Mouse (Mus musculus) inflammation-experienced regulatory T-cells (primary cell): ENCODE results near the gene Rnf31. TPM values are rescaled to one million over a fixed set of nuclear protein-coding genes. Genes with fewer than 3 reads are reported as not detected.

ENCODE experiments used
- polyA plus RNA-seq, 2 experiments: library from polyadenylated mRNA; unstranded; fragments of 100-300 nt; shearing (Covaris generic); gene quantifications; one replicate each; pipeline ENCODE4 v1.2.1; 2017

Rnf31 gene
- 10 to 100 TPM; 61.0 to 75.2 TPM for polyA plus RNA-seq

DNA sequence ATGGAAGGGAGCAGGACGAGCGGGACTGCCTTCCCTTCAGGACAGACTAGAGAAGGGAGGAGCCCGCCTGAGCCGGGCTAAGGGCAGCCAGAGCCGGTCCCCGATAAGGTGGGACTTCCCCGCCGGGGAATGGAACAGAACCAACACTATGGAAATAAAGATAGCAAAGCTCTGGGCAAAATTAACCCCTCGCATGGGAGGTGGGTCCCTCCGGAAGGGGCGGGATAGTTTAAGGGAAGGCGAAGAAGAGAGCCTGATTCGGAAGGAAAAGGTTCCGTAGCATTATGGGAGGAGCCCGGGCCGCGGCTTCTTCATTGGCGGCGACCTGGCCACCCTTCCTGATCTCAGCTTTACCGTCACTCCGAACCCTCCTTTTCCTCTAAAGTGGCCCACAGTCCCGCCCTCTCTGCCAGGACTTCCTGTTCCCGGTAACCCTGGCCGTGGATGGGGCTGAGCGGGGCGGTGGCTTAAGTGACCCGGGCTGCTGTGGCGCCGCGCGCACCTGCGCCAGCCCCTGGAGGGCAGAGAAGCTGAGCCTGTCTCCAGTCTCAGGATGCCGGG is at the start of gene Rnf31:
Rnf31 (plus strand) TSS at position 378 of the 561 bp plus-strand sequence.

GRCm38 (mm10) chr14:55559799-55560201 is 31.7 kb upstream of the Rnf31 start, which contains the start of gene Dcaf11:
TSS of gene Dcaf11 (plus strand) at chr14:55560006.

DNA sequence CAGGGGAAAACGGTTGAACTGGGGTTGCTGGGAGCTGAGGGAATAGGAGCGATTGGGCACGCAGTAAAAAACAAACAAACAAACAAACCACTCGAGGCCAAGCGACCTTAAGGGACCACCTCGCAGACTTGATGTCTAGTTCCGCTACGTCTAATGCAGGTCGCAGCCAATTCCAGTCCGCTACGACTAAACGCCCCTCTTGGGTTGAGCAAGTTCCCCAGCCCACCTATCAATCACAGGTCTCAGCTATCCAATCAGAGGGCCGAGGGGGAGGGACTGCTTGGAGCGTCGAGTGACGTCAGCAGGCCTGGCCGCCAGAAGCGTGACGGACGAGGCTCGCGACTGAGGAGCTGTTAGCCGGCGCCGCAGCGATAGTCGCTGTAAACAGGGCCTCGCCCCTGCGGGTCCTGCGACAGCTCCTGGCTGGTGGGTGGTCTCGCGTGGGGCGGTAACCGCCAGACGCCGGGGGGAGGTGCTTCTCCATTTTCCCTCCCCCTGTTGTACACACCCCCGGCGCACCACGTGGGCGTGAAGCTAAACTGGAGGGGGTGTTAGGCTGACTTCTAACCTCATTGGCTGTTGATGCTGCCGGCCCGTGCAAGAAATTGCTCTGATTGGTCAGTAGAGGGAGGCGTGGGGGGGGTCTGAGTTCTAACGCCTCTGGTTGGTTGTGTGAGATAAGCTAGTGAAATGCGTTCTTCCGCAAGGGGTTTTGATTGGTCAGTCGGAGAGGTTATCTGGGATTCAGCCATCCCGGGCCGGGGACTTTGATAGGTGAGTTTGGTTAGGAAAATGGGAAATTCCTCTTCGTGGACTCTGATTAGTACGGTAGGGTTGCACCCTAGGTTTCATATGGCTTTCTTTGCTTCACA is 31.1 kb upstream of the Rnf31 start, which contains the start of gene A730061H03Rik:
A730061H03Rik (minus strand) TSS at position 205 of the 872 bp plus-strand sequence.

DNA sequence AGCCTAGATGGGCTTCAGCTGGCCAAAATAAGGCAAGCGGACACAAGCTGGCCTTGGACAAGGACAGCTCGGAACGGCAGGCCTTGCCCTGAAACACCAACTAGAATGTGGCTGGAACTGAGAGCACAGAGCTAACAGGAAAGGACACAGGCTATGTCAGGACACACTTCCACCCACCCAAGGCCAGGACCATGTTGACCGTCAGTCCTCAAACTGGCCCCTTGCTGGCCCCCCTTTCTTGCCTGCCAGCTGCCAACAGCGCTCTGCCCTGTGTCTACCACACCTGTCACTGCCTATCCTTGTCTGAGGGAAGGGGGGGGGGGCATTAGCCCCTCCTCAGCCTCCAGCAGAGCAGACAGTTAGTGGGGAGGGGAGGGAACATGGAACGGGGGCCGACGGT is 16.2 kb upstream of the Rnf31 start, which contains the start of gene Fitm1:
Fitm1 (plus strand) TSS at position 316 of the 400 bp plus-strand sequence.

GRCm38 (mm10) chr14:55577871-55578667 is 13.4 kb upstream of the Rnf31 start, which contains the start of gene Psme1:
TSS of gene Psme1 (plus strand) at chr14:55578123.

DNA sequence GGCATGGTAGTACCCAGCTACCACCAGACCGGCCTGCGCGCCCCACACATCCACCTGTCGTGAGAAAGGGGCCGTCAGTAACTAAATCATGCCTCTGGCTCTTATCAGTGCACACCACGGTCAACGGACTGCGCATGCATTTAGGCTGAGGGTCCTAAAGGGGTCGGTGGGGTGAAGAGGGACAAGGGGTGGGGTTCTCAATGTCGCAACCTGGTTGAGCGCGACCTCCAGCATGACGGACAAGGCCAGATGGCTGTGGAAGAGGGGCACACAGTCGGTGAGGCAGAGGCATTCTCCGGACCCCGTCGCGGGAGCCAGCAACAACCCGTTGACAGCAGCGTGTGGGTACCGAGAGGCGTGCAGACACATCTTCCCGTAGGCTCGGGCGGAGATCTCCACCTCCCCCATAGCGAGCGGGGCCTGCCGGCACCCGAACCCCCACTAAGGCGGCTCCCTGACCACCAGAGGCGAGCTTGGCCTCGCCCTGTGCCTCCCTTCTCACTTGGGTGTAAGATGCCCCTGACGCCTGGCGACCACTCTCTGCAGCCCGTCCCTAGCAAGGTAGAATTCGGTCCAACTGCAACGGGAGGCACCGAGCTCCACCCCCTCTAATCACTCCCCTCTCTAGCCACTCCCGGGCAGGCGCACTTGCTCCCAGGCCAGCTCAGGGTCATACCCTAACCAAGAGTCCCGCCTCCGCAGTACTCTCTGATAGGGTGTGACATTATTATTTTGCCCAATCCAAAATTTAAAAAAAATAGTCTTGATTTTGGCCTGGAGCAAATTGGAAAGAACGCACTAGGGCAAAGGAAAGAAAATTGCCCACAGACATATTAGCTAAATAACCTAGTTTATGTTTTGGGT is 6.6 kb upstream of the Rnf31 start, which contains the start of gene Emc9:
Emc9 (minus strand) TSS at position 601 of the 864 bp plus-strand sequence.

DNA sequence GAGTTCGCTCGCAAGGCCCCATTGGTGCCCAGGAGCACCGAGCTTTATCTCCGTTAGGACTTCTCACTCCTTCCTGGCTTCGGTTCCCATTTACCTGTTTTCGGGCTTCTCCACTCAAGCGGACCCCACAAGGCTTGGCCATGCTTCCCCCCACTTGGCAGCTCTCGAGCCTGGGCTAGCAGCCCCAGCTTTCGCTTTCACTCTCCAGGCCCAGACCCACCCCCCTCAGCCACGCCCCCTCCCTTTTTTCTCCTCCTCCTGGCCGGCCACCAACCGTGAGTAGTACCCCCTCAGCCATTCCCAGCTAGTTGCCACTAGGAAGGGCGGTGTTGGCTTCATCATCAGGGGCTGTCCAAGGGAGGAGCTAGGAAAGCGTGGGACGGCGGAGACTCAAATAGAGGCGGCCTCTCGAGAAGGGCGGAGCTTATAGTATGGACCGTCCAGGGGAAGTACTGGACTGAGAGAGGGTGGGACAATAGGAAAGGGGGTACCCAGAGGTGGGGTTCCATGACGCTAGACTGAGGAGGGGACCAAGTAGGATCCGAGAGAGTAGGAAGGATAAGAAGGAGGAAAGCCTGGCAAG is 669 bp upstream of the Rnf31 start, which contains the start of gene Psme2:
Psme2 (minus strand) TSS at position 366 of the 583 bp plus-strand sequence.

DNA sequence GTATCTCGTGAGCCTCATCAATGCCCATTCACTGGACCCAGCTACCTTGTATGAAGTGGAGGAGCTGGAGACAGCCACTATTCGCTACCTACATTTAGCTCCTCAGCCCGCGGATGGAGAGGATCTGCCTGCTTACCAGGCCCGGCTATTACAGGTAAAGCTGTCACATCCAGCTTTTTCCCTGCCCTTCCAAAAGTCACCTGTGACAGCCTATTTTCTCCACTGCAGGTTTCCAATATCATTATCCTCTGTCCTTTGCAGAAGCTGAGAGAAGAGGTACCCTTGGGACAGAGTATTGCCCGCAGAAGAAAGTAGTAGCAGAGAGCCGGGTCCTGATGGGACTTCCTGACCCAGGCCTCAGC is 11.7 kb downstream of the Rnf31 start, which contains the start of gene Irf9:
Irf9 (plus strand) TSS at position 301 of the 362 bp plus-strand sequence.

DNA sequence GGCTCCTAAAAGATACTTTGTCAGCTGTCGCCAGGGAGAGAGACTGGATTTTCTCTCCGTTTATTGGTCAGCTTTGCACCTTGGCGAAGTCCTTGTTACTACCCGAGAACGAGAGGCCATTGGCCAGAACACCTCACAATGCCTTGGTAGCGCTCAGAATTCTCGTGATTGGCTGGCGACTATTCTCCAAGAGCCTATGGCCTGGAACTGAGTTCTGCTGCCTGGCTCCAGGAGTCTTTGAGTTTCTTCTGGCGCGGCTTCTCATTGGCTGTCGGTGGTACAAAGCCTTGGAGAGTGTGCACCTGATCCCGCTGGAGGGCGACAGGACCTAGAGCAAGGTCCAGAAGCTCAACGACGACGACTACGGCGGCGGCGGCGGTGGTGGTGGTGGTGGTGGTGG is 26.3 kb downstream of the Rnf31 start, which contains the start of gene Rec8:
Rec8 (plus strand) TSS at position 216 of the 400 bp plus-strand sequence.

DNA sequence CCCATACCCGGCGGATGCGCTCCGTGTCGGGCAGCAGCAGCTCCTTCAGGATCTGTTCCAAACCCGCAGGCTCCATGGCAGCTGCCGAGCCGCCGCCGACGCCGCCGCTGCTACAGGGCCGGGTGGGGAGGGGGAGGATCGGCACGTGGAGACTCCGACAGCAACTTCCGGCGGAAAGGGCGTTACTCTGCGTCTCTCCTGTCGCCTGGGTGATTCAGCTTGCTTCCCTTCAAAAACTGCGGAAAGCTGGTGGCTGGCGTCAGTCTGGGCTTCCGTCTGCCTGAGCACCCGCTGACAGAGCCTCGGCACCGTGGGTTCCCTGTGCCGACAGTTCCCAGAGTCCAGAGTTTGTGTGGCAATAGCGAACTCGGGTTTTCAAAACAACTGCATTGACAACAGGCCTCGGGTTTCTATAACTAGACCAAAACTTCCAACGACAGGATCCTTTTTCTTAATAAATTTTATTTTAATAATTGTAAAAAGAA is 44.1 kb downstream of the Rnf31 start, which contains the start of gene Ipo4:
Ipo4 (minus strand) TSS at position 435 of the 485 bp plus-strand sequence.

DNA sequence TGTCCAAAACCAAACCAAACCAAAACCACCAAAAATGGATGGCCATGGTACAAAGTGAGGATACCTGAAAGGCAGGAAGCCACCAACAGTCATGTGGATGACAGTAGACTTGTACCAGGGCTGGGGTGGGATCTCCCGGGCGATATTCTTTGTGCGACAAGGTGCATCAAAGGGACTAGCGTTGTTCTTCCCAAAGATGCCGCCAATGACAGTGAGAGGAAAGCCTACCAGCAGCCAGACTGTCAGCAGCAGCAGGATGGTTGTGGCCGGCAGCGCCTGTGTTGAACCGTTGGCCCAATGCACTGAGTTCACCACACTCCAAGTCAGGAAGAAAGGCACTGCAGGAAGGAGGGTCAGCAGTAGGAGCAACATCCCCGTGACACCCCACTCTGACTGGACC is 46.3 kb downstream of the Rnf31 start, which contains the start of gene Gm49378:
Gm49378 (minus strand) TSS at position 101 of the 400 bp plus-strand sequence.

DNA sequence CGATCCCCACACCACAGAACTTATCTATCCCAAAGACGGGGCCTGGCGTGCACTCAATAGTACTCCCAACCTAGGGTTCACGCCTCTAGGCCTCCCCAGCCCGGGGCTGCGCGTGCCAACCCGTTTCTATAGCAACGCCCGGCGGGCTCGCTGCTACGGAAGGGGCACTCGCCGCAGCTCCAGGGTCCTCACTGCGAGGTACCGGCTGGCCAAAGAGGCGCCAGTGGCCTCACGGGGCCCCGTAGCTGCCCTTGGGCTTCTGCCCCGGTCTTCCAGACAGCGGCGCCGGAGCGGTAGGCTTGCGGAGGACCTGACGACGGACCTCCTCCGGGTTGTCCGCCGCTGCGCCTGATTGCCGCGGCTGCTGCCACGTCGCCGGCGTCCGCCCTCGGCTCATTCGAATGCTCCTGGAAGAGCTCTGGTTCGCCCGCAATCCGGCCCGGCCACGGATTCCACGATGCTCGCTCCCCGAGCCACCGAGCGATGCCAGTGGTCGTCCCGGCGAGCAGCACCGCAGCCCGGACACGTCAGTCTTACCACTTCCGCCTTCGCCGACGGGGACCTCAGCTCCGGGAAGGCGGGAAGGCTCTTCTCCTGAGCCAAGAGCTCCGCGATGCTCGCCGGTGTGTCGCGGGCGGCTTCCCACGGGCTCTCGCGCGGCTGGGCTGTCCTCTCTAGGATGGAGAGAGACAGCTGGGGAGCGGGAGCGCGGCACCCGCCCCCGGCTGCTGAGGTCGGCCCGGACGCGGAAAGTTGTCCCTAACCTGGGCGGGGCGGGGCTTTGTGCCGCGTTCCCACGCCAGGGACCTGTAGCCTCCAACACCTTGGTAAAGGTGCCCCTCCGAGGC is 51.8 kb downstream of the Rnf31 start, which contains the start of gene Tm9sf1:
Tm9sf1 (minus strand) TSS at position 747 of the 848 bp plus-strand sequence.

DNA sequence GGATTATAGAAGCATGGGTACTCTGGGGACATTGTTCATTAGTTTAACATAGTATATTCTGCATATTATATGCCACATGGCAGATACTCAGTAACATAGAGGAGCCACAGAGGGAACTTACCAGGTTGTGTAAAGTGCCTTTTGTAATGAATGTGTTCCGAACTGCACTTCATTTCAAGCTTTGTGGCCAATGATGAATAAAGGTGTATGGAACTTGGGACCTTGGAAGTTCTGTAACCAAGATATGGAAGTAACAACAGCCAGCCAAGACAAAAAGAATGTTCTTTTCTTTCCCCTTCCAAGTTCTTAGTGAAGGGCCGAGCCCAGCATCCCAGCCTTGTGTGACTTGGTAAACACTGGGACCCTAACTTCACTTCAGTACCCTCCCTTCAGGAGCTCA is 58.4 kb downstream of the Rnf31 start, which contains the start of gene Tssk4:
Tssk4 (plus strand) TSS at position 301 of the 400 bp plus-strand sequence.

Other genes with a start within 250 kb of the Rnf31 start
- 10 to 100 TPM; 35.9 to 39.8 TPM for gene Dhrs4, start 113.0 kb upstream of the Rnf31 start, polyA plus RNA-seq
- gene Carmil3, start 101.1 kb upstream of the Rnf31 start, polyA plus RNA-seq = 1 to 10 TPM in 1 of 2 experiments, under 1 TPM in 1; 0.57 to 3.5 TPM
- gene Cpne6, start 81.3 kb upstream of the Rnf31 start, polyA plus RNA-seq = 1 to 10 TPM in 1 of 2 experiments, under 1 TPM in 1; 0.18 to 1.1 TPM
- gene Nrl, start 66.7 kb upstream of the Rnf31 start, polyA plus RNA-seq = 1 to 10 TPM in 1 of 2 experiments, under 1 TPM in 1; 0.36 to 1.6 TPM
- 10 to 100 TPM; 21.5 to 51.6 TPM for gene Pck2, start 51.4 kb upstream of the Rnf31 start, polyA plus RNA-seq
- gene Dcaf11, start 31.7 kb upstream of the Rnf31 start, polyA plus RNA-seq = 100 to 1,000 TPM; 141 to 145 TPM
- gene A730061H03Rik, start 31.3 kb upstream of the Rnf31 start, polyA plus RNA-seq = 1 to 10 TPM; 4.4 to 6.9 TPM
- not detected for gene Fitm1, start 16.1 kb upstream of the Rnf31 start, polyA plus RNA-seq
- 1,000 to 10,000 TPM; 1,004 to 1,125 TPM for gene Psme1, start 13.6 kb upstream of the Rnf31 start, polyA plus RNA-seq
- gene Emc9, start 6.4 kb upstream of the Rnf31 start, polyA plus RNA-seq = 10 to 100 TPM; 32.7 to 34.1 TPM
- gene Psme2, start 595 bp upstream of the Rnf31 start, polyA plus RNA-seq = 100 to 1,000 TPM; 686 to 830 TPM
- gene Irf9, start 11.9 kb downstream of the Rnf31 start, polyA plus RNA-seq = 100 to 1,000 TPM; 149 to 175 TPM
- 10 to 100 TPM in 1 of 2 experiments, 1 to 10 TPM in 1; 2.7 to 16.9 TPM for gene Rec8, start 26.3 kb downstream of the Rnf31 start, polyA plus RNA-seq
- gene Ipo4, start 44.2 kb downstream of the Rnf31 start, polyA plus RNA-seq = 10 to 100 TPM; 50.2 to 65.2 TPM
- gene Gm49378, start 46.2 kb downstream of the Rnf31 start, polyA plus RNA-seq = 1 to 10 TPM; 1.4 to 3.0 TPM
- 10 to 100 TPM; 73.1 to 82.7 TPM for gene Tm9sf1, start 52.1 kb downstream of the Rnf31 start, polyA plus RNA-seq
- gene Tssk4, start 58.5 kb downstream of the Rnf31 start, polyA plus RNA-seq = 1 to 10 TPM; 1.4 to 2.1 TPM
- 100 to 1,000 TPM in 1 of 2 experiments, 10 to 100 TPM in 1; 97.3 to 101 TPM for gene Mdp1, start 68.8 kb downstream of the Rnf31 start, polyA plus RNA-seq
- 10 to 100 TPM; 41.6 to 61.3 TPM for gene Gmpr2, start 80.2 kb downstream of the Rnf31 start, polyA plus RNA-seq
- 100 to 1,000 TPM; 358 to 380 TPM for gene Nedd8, start 80.4 kb downstream of the Rnf31 start, polyA plus RNA-seq
- gene Tinf2, start 90.1 kb downstream of the Rnf31 start, polyA plus RNA-seq = 10 to 100 TPM; 57.8 to 66.2 TPM
- gene Tgm1, start 122.2 kb downstream of the Rnf31 start, polyA plus RNA-seq = under 1 TPM; 0.14 to 0.76 TPM
- gene Rabggta, start 130.6 kb downstream of the Rnf31 start, polyA plus RNA-seq = 10 to 100 TPM; 54.5 to 89.6 TPM
- 10 to 100 TPM; 21.9 to 45.9 TPM for gene Dhrs1, start 154.0 kb downstream of the Rnf31 start, polyA plus RNA-seq
- gene Nop9, start 154.0 kb downstream of the Rnf31 start, polyA plus RNA-seq = 10 to 100 TPM; 45.0 to 53.1 TPM
- gene Cideb, start 166.8 kb downstream of the Rnf31 start, polyA plus RNA-seq = not detected
- 1 to 10 TPM in 1 of 2 experiments, under 1 TPM in 1; 0.35 to 1.1 TPM for gene Ltb4r2, start 169.7 kb downstream of the Rnf31 start, polyA plus RNA-seq
- gene Ltb4r1, start 174.3 kb downstream of the Rnf31 start, polyA plus RNA-seq = 10 to 100 TPM in 1 of 2 experiments, 1 to 10 TPM in 1; 1.2 to 10.9 TPM
- under 1 TPM; 0.04 to 0.45 TPM for gene Adcy4, start 192.4 kb downstream of the Rnf31 start, polyA plus RNA-seq
- gene Ripk3, start 197.2 kb downstream of the Rnf31 start, polyA plus RNA-seq = 10 to 100 TPM; 62.4 to 75.6 TPM
- 1 to 10 TPM in 1 of 2 experiments, not detected in 1; 1.6 TPM for gene Nfatc4, start 231.4 kb downstream of the Rnf31 start, polyA plus RNA-seq